Mouse (Mus musculus): ENCODE results near the gene Olfr1051. TPM values are rescaled to one million over a fixed set of nuclear protein-coding genes. Genes with fewer than 3 reads are reported as not detected.
"Not testable (repeated sequence)": the region's sequence is repeated elsewhere in the genome, so short reads cannot be mapped to it uniquely, and the experiment has no call there.

The Olfr1051 gene
- total RNA-seq (2018; cell fraction: chromatin; rRNA removed), result not detected
- total RNA-seq (2018; cell fraction: cytosol; rRNA removed), result not detected
- total RNA-seq (2018; cell fraction: nucleus; rRNA removed), result not detected
- not detected in 3 replicates for polyA plus RNA-seq (2018)

GRCm38 (mm10) chr2:86278988-86279387 lies at the start of gene Olfr1051:
Gene Olfr1051 (minus strand): TSS chr2:86279088.
- not testable (repeated sequence) for H3K27ac ChIP-seq; H3K4me3 ChIP-seq (ENCODE audit: inconsistent target); H3K79me2 ChIP-seq (ENCODE audit: inconsistent target); H3K36me3 ChIP-seq (ENCODE audit: inconsistent target)

GRCm38 (mm10) chr2:86315184-86315583 lies 36.3 kb upstream of the Olfr1051 start, which contains the start of gene Olfr1053:
Gene Olfr1053 (minus strand): TSS chr2:86315284.
- no peak within 1 kb of the TSS for H3K4me3 ChIP-seq (ENCODE audit: inconsistent target)
- no peaks in the 10 kb centered on the region for H3K79me2 ChIP-seq (ENCODE audit: inconsistent target)
- 46% methylated on average over 3 of the region's 3 CpGs for WGBS (ENCODE audit: missing documents)
- H3K27ac ChIP-seq, result no peak within 1 kb of the TSS
- no peaks in the 10 kb centered on the region for H3K36me3 ChIP-seq (ENCODE audit: inconsistent target)

- Histone ChIP-seq H3K79me2 (ENCODE audit: inconsistent target) (no peaks in the 10 kb centered on the region), H3K4me3 (ENCODE audit: inconsistent target) (no peak within 1 kb of the TSS), H3K36me3 (ENCODE audit: inconsistent target) (no peaks in the 10 kb centered on the region), H3K27ac (no peak within 1 kb of the TSS)
Observed at GRCm38 (mm10) chr2:86292155-86292554, 13.3 kb upstream of the Olfr1051 start, which contains the start of gene Olfr1052. Gene Olfr1052 (plus strand): TSS chr2:86292455.

GRCm38 (mm10) chr2:86258228-86258627 lies 20.7 kb downstream of the Olfr1051 start, which contains the start of gene Olfr1049:
Gene Olfr1049 (minus strand): TSS chr2:86258328.
- H3K27ac ChIP-seq; H3K36me3 ChIP-seq (ENCODE audit: inconsistent target); H3K4me3 ChIP-seq (ENCODE audit: inconsistent target); H3K79me2 ChIP-seq (ENCODE audit: inconsistent target): not testable (repeated sequence)

GRCm38 (mm10) chr2:86240189-86240588 lies 38.7 kb downstream of the Olfr1051 start, which contains the start of gene Olfr1048:
Gene Olfr1048 (minus strand): TSS chr2:86240289.
- Histone ChIP-seq H3K36me3 (ENCODE audit: inconsistent target) (no peaks in the 10 kb centered on the region), H3K79me2 (ENCODE audit: inconsistent target) (no peaks in the 10 kb centered on the region), H3K4me3 (ENCODE audit: inconsistent target) (no peak within 1 kb of the TSS), H3K27ac (no peak within 1 kb of the TSS)

GRCm38 (mm10) chr2:86231301-86231700 lies 47.6 kb downstream of the Olfr1051 start, which contains the start of gene Olfr1047:
Gene Olfr1047 (minus strand): TSS chr2:86231401.
- Histone ChIP-seq H3K4me3 (ENCODE audit: inconsistent target) (no peak within 1 kb of the TSS), H3K27ac (no peak within 1 kb of the TSS), H3K36me3 (ENCODE audit: inconsistent target) (no peaks in the 10 kb centered on the region), H3K79me2 (ENCODE audit: inconsistent target) (no peaks in the 10 kb centered on the region)
- WGBS (ENCODE audit: missing documents), result 100% methylated on average over 1 of the region's 1 CpGs

Other genes with a start within 250 kb of the Olfr1051 start
- not detected in 3 replicates for gene Olfr1034, start 233.2 kb downstream of the Olfr1051 start, polyA plus RNA-seq (2018)
- not detected in 3 replicates for gene Olfr1036, start 205.1 kb downstream of the Olfr1051 start, polyA plus RNA-seq (2018)
- not detected in 3 replicates for gene Olfr1037, start 191.7 kb downstream of the Olfr1051 start, polyA plus RNA-seq (2018)
- not detected in 3 replicates for gene Olfr1039, start 143.2 kb downstream of the Olfr1051 start, polyA plus RNA-seq (2018)
- not detected in 3 replicates for gene Olfr1040, start 132.4 kb downstream of the Olfr1051 start, polyA plus RNA-seq (2018)
- not detected in 3 replicates for gene Olfr1042, start 117.2 kb downstream of the Olfr1051 start, polyA plus RNA-seq (2018)
- gene Olfr1043, start 111.6 kb downstream of the Olfr1051 start, polyA plus RNA-seq (2018), result not detected in 3 replicates
- gene Olfr1044, start 101.3 kb downstream of the Olfr1051 start, polyA plus RNA-seq (2018), result not detected in 3 replicates
- gene Olfr52, start 93.4 kb downstream of the Olfr1051 start, polyA plus RNA-seq (2018), result not detected in 3 replicates
- gene Olfr1045, start 76.1 kb downstream of the Olfr1051 start, polyA plus RNA-seq (2018), result not detected in 3 replicates
- gene Olfr1046, start 59.8 kb downstream of the Olfr1051 start, polyA plus RNA-seq (2018), result not detected in 3 replicates
- gene Olfr1047, start 47.7 kb downstream of the Olfr1051 start, polyA plus RNA-seq (2018), result not detected in 3 replicates
- gene Olfr1048, start 38.8 kb downstream of the Olfr1051 start, polyA plus RNA-seq (2018), result not detected in 3 replicates
- gene Olfr1049, start 20.8 kb downstream of the Olfr1051 start, polyA plus RNA-seq (2018), result not detected in 3 replicates
- gene Olfr1052, start 13.4 kb upstream of the Olfr1051 start, polyA plus RNA-seq (2018), result not detected in 3 replicates
- gene Olfr1053, start 36.2 kb upstream of the Olfr1051 start, polyA plus RNA-seq (2018), result not detected in 3 replicates
- gene Olfr1054, start 56.3 kb upstream of the Olfr1051 start, polyA plus RNA-seq (2018), result not detected in 3 replicates
- gene Olfr1055, start 71.2 kb upstream of the Olfr1051 start, polyA plus RNA-seq (2018), result not detected in 3 replicates
- not detected in 3 replicates for gene Olfr1056, start 83.4 kb upstream of the Olfr1051 start, polyA plus RNA-seq (2018)
- not detected in 3 replicates for gene Olfr1057, start 99.3 kb upstream of the Olfr1051 start, polyA plus RNA-seq (2018)
- not detected in 3 replicates for gene Olfr1058, start 109.5 kb upstream of the Olfr1051 start, polyA plus RNA-seq (2018)
- gene Olfr1061, start 135.0 kb upstream of the Olfr1051 start, polyA plus RNA-seq (2018), result not detected in 3 replicates
- gene Olfr1062, start 147.7 kb upstream of the Olfr1051 start, polyA plus RNA-seq (2018), result not detected in 3 replicates
- gene Olfr1065, start 171.5 kb upstream of the Olfr1051 start, polyA plus RNA-seq (2018), result not detected in 3 replicates
- not detected in 3 replicates for gene Olfr1066, start 177.2 kb upstream of the Olfr1051 start, polyA plus RNA-seq (2018)
- not detected in 3 replicates for gene Olfr228, start 208.3 kb upstream of the Olfr1051 start, polyA plus RNA-seq (2018)
- gene Olfr1076, start 229.4 kb upstream of the Olfr1051 start, polyA plus RNA-seq (2018), result not detected in 3 replicates